Mouse (Mus musculus) stomach, embryonic 15.5 days (tissue): ENCODE data around the gene Stmn3. TPM values are rescaled to one million over a fixed set of nuclear protein-coding genes. Genes with fewer than 3 reads are reported as not detected.

Experiments
- ATAC-seq: fragments of 200-750 bp; cut with Nextera tagmentation; 2 replicates; pipeline ENCODE4 v1.8.0; 2017; ENCODE audit warnings: low read depth, moderate number of reproducible peaks, moderate TSS enrichment; ENCODE audit not compliant: insufficient read depth, low FRiP score
- H3K27ac ChIP-seq: fragments of 300-500 bp; sonication (generic); 2 replicates; pipeline ENCODE4 v1.5.1; 2015; ENCODE audit warnings: mild to moderate bottlenecking, inconsistent platforms
- H3K27me3 ChIP-seq: fragments of 300-500 bp; sonication (generic); replicated peaks from 2 replicates; pipeline ENCODE4 v1.6.1; 2015; ENCODE audit warnings: inconsistent platforms
- H3K36me3 ChIP-seq: fragments of 300-500 bp; sonication (generic); 2 replicates; pipeline ENCODE4 v1.6.1; 2015; ENCODE audit warnings: inconsistent platforms
- H3K4me1 ChIP-seq: fragments of 300-500 bp; sonication (generic); 2 replicates; pipeline ENCODE4 v1.6.1; 2015; ENCODE audit warnings: inconsistent platforms
- H3K4me2 ChIP-seq: fragments of 300-500 bp; sonication (generic); 2 replicates; pipeline ENCODE4 v1.6.1; 2015; ENCODE audit warnings: mild to moderate bottlenecking, inconsistent platforms
- H3K4me3 ChIP-seq: fragments of 300-500 bp; sonication (generic); replicated peaks from 2 replicates; pipeline ENCODE4 v1.5.1; 2015; ENCODE audit warnings: inconsistent platforms
- H3K9ac ChIP-seq: fragments of 300-500 bp; sonication (generic); 2 replicates; pipeline ENCODE4 v1.6.1; 2015; ENCODE audit warnings: inconsistent platforms
- H3K9me3 ChIP-seq: fragments of 300-500 bp; sonication (generic); 2 replicates; pipeline ENCODE4 v1.6.1; 2016; ENCODE audit warnings: inconsistent platforms
- WGBS: fragments of 180-500 bp; shearing (Covaris S2); methylation state at CpG from one replicate; pipeline ENCODE4 v1.1.7; 2015; 5-methylcytosine and 5-hydroxymethylcytosine counted together
- polyA plus RNA-seq: library from polyadenylated mRNA; unstranded; fragments of >200 nt; fragmentation: Nextera tagmentation; extraction: Ambion mirVana; gene quantifications from 2 replicates; pipeline ENCODE4 v1.2.1, GENCODE M21; 2015

The Stmn3 gene
- polyA plus RNA-seq, 1 experiment from 2014 or later = 37.6 TPM

DNA sequence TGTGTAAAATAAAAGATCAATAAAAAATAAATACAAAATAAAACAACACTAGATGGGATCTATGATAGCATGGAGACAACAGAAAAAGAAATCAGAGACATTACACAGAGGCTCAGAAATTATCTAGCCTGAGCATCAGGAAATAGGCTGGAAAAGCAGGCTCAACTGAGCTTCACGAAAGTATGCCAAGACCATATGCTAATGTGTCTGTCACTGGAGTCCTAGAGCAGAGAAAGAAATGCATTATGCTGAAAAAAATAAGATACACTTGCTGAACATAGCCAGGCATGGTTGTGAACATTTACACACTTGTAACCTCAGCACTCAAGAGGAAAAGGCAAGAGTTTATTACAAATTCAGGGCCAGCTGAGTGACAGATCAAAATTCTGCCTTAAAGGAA lies 34.3 kb downstream of the Stmn3 start:
- H3K4me3 ChIP-seq = no peak overlapping the region
- 83% methylated on average over 1 of the region's 1 CpGs for WGBS
- no peaks in the 10 kb centered on the region for H3K27me3 ChIP-seq
- no peak overlapping the region for H3K27ac ChIP-seq
- H3K4me1 ChIP-seq = no peaks in the 10 kb centered on the region
- peaks cover 12% of the 10 kb centered on the region for H3K36me3 ChIP-seq
- H3K4me2 ChIP-seq = no peak overlapping the region
- no peak for ATAC-seq
- H3K9me3 ChIP-seq = no peaks in the 10 kb centered on the region
- no peak overlapping the region for H3K9ac ChIP-seq

DNA sequence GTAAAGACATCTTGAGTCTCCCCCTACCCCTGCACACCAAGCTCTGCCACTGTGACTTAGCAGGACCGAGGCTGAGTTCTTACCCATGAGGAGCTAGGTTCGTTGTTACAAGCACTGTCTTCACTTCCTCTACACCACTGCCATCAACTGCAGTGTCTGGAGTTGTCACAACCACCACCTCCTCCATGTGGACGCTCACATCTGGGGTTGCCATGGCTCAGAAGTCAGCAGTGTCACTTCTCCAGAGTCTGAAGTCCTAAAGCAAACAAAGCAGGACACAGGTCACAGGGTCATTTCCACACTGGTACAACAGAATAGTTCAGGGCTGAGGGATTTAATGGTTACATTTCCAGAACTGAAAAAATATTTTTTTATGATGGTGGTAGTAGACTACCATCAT lies 36.4 kb downstream of the Stmn3 start:
- WGBS = 65% methylated on average over 3 of the region's 3 CpGs
- Histone ChIP-seq H3K27ac (no peak overlapping the region), H3K4me1 (no peaks in the 10 kb centered on the region), H3K9me3 (no peaks in the 10 kb centered on the region), H3K4me2 (no peak overlapping the region), H3K36me3 (peaks cover 8% of the 10 kb centered on the region), H3K9ac (no peak overlapping the region), H3K27me3 (no peaks in the 10 kb centered on the region), H3K4me3 (no peak overlapping the region)
- ATAC-seq = no peak

DNA sequence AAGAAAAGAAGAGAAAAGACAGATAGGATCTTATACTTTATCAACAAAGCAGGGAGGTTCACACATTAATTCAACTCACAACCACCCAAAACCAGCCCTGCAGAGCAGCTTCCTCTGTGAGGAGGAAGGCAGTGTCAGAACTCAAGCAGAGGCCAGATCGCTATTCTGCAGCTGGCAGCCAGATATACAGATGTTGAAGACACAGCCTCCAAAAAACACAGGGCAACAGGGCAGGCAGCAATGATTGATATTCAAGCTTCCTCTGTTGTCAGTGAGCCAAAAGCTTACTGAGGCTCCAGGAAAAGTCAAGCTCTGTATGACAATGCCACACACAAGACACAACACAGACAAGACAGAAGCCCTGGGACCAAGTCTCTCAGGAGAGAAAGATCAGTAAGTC lies 37.5 kb downstream of the Stmn3 start:
- no peak overlapping the region for H3K4me3 ChIP-seq
- H3K4me1 ChIP-seq = no peaks in the 10 kb centered on the region
- WGBS = 50% methylated on average over 1 of the region's 1 CpGs
- H3K9ac ChIP-seq = no peak overlapping the region
- H3K9me3 ChIP-seq = no peaks in the 10 kb centered on the region
- H3K36me3 ChIP-seq = peaks cover 8% of the 10 kb centered on the region
- no peak overlapping the region for H3K27ac ChIP-seq
- H3K4me2 ChIP-seq = no peak overlapping the region
- ATAC-seq = no peak
- no peaks in the 10 kb centered on the region for H3K27me3 ChIP-seq

DNA sequence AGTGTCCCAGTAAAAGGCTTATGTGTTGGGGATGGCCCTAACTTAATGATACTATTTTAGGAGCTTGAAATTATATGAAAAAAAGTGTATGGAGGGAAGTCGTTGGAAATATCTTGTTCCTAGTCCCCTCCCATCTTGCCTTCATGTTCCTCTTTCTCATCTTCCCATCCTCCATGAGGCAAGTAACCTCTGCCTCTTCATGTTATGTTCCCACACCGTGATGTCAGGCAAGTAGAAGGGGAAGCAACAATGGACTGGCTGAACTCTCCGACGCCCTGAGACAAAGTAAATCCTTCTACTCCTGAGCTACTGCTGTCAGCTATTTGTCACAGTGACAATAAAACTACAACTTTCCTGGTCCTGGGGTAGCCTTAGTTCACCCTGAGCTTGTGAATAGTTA lies 39.7 kb downstream of the Stmn3 start:
- no peak overlapping the region for H3K27ac ChIP-seq
- no peak overlapping the region for H3K4me3 ChIP-seq
- H3K4me1 ChIP-seq = no peaks in the 10 kb centered on the region
- H3K9me3 ChIP-seq = no peaks in the 10 kb centered on the region
- WGBS = 76% methylated on average over 4 of the region's 4 CpGs
- ATAC-seq = no peak
- peaks cover 2% of the 10 kb centered on the region; the same call in 1 of the 2 replicates for H3K36me3 ChIP-seq
- H3K4me2 ChIP-seq = no peak overlapping the region
- H3K27me3 ChIP-seq = no peaks in the 10 kb centered on the region
- no peak overlapping the region for H3K9ac ChIP-seq

DNA sequence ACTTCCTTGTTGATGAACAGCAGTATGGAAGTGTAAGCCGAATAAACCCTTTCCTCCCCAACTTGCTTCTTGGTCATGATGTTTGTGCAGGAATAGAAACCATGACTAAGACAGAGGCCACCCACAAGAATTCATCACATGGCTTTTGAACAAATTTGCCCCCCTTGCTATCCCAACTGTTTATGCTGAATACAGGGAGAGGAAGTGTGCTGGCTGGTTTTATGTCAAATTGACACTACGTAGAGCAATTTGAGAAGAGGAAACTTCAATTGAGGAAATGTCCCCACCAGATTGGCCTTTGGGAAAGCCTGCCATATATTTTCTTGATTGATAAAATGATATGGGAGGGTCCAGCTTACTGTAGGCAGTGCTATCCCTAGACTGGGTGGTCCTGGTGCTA lies 40.5 kb downstream of the Stmn3 start:
- WGBS = 96% methylated on average over 2 of the region's 2 CpGs
- Histone ChIP-seq H3K4me1 (no peaks in the 10 kb centered on the region), H3K36me3 (peaks cover 6% of the 10 kb centered on the region; the same call in 1 of the 2 replicates), H3K9ac (no peak overlapping the region), H3K4me2 (no peak overlapping the region), H3K4me3 (no peak overlapping the region), H3K27ac (no peak overlapping the region), H3K9me3 (no peaks in the 10 kb centered on the region), H3K27me3 (no peaks in the 10 kb centered on the region)
- ATAC-seq = no peak

DNA sequence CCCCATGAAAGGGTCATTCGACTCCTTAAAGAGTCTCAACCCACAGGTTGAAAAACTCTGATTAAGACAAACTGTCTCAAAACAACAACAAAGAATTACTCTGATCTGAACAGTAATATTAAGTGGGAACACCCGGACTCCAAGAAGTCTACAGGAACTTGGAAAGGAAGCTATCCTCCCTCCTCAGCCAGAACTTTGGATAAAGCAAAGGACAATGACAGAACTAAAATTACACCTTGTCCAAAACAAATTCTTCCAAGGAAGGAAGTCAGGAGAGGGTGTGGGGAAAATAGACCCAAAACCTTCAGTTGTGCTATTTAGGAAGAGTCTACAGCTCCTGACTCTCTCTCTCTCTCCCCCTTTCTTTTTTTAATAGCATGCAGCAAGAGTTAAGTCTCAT lies 42.2 kb downstream of the Stmn3 start:
- peaks cover 8% of the 10 kb centered on the region; the same call in 1 of the 2 replicates for H3K36me3 ChIP-seq

DNA sequence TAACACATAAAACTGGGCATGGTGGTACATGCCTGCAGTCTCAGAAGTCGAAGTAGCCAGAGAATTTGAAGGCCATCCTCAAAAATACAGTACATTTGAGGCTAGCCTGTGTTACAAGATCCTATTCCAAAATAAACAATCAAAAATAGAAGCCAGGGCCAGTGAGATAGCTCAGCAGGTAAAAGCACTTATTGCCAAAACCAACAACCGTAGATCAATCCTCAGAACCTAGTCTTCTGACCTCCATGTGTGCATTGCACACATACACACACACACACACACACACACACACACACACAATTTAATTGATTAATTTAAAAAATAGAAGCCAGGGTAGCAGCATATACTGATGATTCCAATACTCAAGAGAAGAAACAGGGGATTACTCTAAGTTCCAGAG lies 47.5 kb downstream of the Stmn3 start:
- no peak overlapping the region for H3K27ac ChIP-seq
- ATAC-seq = no peak

More for the DNA sequence above, 42.2 kb downstream of the Stmn3 start:
- Histone ChIP-seq H3K4me3 (no peak overlapping the region), H3K9ac (no peak overlapping the region), H3K27me3 (no peaks in the 10 kb centered on the region), H3K4me1 (no peaks in the 10 kb centered on the region), H3K27ac (no peak overlapping the region), H3K9me3 (no peaks in the 10 kb centered on the region), H3K4me2 (no peak overlapping the region)
- ATAC-seq = no peak
- WGBS = 90% methylated on average over 2 of the region's 2 CpGs

More for the DNA sequence above, 47.5 kb downstream of the Stmn3 start:
- Histone ChIP-seq H3K4me1 (no peaks in the 10 kb centered on the region), H3K36me3 (peaks cover 22% of the 10 kb centered on the region; the same call in 1 of the 2 replicates), H3K4me2 (no peak overlapping the region), H3K9me3 (no peaks in the 10 kb centered on the region), H3K4me3 (no peak overlapping the region), H3K9ac (no peak overlapping the region), H3K27me3 (no peaks in the 10 kb centered on the region)
- 93% methylated on average over 2 of the region's 2 CpGs for WGBS

Other genes with a start within 250 kb of the Stmn3 start
- 1.5 TPM in 2 replicates for gene Kcnq2, start 179.2 kb downstream of the Stmn3 start, polyA plus RNA-seq
- gene Eef1a2, start 157.5 kb downstream of the Stmn3 start, polyA plus RNA-seq = 0.18 and 0.36 TPM in 2 replicates
- gene Ppdpf, start 127.3 kb downstream of the Stmn3 start, polyA plus RNA-seq = 249 and 269 TPM in 2 replicates
- 0.12 TPM in 1 of 2 replicates, not detected in the other for gene Ptk6, start 111.7 kb downstream of the Stmn3 start, polyA plus RNA-seq
- gene Srms, start 101.3 kb downstream of the Stmn3 start, polyA plus RNA-seq = 0.06 and 0.18 TPM in 2 replicates
- gene Fndc11, start 94.5 kb downstream of the Stmn3 start, polyA plus RNA-seq = 0.09 and 0.26 TPM in 2 replicates
- gene Helz2, start 72.5 kb downstream of the Stmn3 start, polyA plus RNA-seq = 2.1 and 2.3 TPM in 2 replicates
- gene Gmeb2, start 26.5 kb downstream of the Stmn3 start, polyA plus RNA-seq = 12.2 and 13.2 TPM in 2 replicates
- gene Rtel1, start 5.2 kb upstream of the Stmn3 start, polyA plus RNA-seq = 35.4 and 39.2 TPM in 2 replicates
- gene Zgpat, start 50.4 kb upstream of the Stmn3 start, polyA plus RNA-seq = 36.2 and 38.5 TPM in 2 replicates
- 58.6 and 62.4 TPM in 2 replicates for gene Arfrp1, start 50.9 kb upstream of the Stmn3 start, polyA plus RNA-seq
- gene Lime1, start 65.6 kb upstream of the Stmn3 start, polyA plus RNA-seq = 18.2 and 20.2 TPM in 2 replicates
- 9.7 and 10.0 TPM in 2 replicates for gene Zbtb46, start 144.9 kb upstream of the Stmn3 start, polyA plus RNA-seq
- 0.17 and 0.23 TPM in 2 replicates for gene Abhd16b, start 178.7 kb upstream of the Stmn3 start, polyA plus RNA-seq
- 136 and 140 TPM in 2 replicates for gene Tpd52l2, start 182.6 kb upstream of the Stmn3 start, polyA plus RNA-seq
- 76.4 and 82.1 TPM in 2 replicates for gene Dnajc5, start 206.0 kb upstream of the Stmn3 start, polyA plus RNA-seq